Mouse (Mus musculus): Measurements from ENCODE around the gene Txndc11. TPM values are rescaled to one million over a fixed set of nuclear protein-coding genes. Genes with fewer than 3 reads are reported as not detected.

The Txndc11 gene
- polyA plus RNA-seq, 1 experiment from 2014 or later: 15.5 TPM

DNA sequence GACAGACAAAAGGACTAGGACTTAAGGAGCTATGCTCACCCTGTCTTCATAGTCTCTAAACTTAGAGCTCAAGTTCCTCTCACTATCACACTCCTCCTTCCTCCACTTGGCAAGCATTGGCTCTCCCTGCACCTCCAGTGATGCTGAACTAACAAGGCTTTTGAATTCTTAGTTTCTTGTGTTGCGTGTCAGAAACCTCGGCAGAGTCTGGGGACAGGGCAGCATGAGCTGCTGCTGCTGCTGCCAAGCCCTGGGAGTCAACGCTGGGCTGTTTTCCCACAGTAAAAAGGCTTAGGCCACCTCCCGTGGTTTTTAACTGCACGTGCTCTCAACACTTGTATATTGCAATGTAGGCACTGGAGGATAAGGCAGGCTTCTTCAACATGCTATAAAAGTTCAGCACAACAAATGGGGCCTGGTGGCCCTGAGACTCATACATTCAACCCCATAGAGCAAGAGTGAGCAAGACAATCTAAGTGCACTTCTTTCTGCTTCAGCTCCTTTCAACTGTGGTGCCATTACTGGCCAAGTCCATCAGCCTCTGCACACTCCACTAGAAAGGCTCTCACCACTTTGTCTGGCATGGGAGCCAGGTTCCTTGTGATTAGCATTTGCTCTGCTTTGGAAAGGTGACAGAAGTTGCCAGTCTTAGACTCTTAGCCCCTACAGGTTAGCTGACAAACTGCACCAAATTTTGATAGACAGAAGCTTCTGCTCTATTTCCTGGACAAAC is 47.4 kb downstream of the Txndc11 start:
- Histone ChIP-seq H3K27ac (no peak overlapping the region), H3K79me2 (ENCODE audit: inconsistent target) (no peaks in the 10 kb centered on the region; the same call in 1 of the 2 replicates), H3K4me3 (ENCODE audit: inconsistent target) (no peak overlapping the region), H3K36me3 (ENCODE audit: inconsistent target) (peaks cover 54% of the 10 kb centered on the region; the same call in 1 of the 2 replicates)
- 93% methylated on average over 5 of the region's 5 CpGs for WGBS (ENCODE audit: missing documents)

DNA sequence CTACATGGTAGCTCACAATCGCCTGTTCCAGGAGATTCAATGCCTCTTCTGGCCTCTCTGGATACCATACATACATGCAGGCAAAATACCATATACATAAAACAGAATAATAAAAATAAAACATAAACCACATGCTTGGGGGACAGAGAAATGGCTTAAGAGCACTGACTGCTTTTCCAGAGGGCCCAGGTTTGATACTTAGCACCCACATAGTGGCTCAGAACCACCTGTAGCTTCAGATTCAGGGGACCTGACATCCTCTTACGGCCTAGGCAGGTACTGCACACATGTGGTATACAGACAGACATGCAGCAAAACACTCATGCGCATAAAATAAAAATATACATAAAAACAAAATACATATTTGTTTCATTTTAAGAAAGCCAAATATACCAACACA is 48.2 kb downstream of the Txndc11 start:
- H3K79me2 ChIP-seq (ENCODE audit: inconsistent target): no peaks in the 10 kb centered on the region
- peaks cover 54% of the 10 kb centered on the region; the same call in 1 of the 2 replicates for H3K36me3 ChIP-seq (ENCODE audit: inconsistent target)
- H3K27ac ChIP-seq: no peak overlapping the region
- WGBS (ENCODE audit: missing documents): 100% methylated on average over 3 of the region's 3 CpGs
- no peak overlapping the region for H3K4me3 ChIP-seq (ENCODE audit: inconsistent target)

- WGBS (ENCODE audit: missing documents): 93% methylated on average over 8 of the region's 8 CpGs
- peaks cover 45% of the 10 kb centered on the region; the same call in 1 of the 2 replicates for H3K36me3 ChIP-seq (ENCODE audit: inconsistent target)
Measured at GRCm38 (mm10) chr16:11084181-11084580, 50.3 kb downstream of the Txndc11 start.

GRCm38 (mm10) chr16:11078216-11078869 is 56.1 kb downstream of the Txndc11 start:
- Histone ChIP-seq H3K79me2 (ENCODE audit: inconsistent target) (no peaks in the 10 kb centered on the region), H3K4me3 (ENCODE audit: inconsistent target) (no peak overlapping the region), H3K27ac (no peak overlapping the region), H3K36me3 (ENCODE audit: inconsistent target) (peaks cover 60% of the 10 kb centered on the region)
- 71% methylated on average over 3 of the region's 3 CpGs for WGBS (ENCODE audit: missing documents)

More at GRCm38 (mm10) chr16:11084181-11084580, 50.3 kb downstream of the Txndc11 start:
- H3K4me3 ChIP-seq (ENCODE audit: inconsistent target): no peak overlapping the region
- no peak overlapping the region for H3K27ac ChIP-seq
- H3K79me2 ChIP-seq (ENCODE audit: inconsistent target): no peaks in the 10 kb centered on the region

DNA sequence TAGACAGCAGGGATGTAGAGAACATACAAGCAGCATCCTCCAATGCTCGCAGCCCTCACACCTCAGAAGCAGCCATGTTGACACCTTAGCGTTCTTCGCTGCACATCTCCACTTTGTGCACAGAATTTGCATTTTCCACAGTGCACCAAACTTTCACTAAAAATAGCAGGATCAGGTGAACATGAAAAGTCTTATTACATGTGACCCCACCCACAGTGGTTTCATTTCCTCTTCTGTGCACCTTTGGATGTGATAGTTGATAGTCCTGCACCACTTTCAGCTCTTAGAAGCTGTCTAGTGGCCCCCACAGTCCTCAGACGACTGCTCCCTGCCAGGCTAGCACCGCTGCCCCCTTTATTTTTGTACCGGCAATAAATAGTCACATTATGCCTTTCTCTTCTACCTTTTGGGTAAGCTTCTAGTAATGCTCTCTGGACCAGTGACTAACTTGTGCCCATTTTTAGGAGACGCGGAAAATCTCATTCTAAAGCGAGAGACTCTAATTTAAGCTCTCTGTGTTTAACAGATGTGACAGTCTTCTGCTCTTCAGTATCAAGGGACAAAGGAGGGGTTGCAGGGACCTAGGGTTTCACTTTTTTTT is 56.7 kb downstream of the Txndc11 start:
- H3K36me3 ChIP-seq (ENCODE audit: inconsistent target): peaks cover 56% of the 10 kb centered on the region
- no peaks in the 10 kb centered on the region for H3K79me2 ChIP-seq (ENCODE audit: inconsistent target)
- 87% methylated on average over 9 of the region's 9 CpGs for WGBS (ENCODE audit: missing documents)
- no peak overlapping the region for H3K4me3 ChIP-seq (ENCODE audit: inconsistent target)
- H3K27ac ChIP-seq: no peak overlapping the region

DNA sequence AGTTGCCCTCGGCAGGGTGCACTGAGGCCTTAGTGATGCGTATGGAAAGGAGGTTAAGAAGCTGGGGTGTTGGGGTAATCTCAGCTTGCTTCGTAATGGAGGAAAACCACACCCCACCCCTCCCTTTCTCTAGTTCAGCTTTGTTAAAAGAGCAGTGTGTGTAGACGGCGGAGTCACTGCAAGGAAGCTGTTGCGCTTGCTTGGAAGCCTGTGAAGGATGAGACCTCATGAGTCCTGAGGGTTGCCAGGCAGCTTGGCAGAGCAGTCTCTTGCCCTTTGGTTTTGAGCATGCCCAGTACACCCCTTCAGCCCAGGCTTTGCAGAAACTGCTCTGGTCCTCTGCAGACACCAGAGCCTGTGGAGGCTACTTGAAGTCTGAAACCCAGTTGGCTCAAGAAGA is 61.4 kb downstream of the Txndc11 start:
- Histone ChIP-seq H3K4me3 (ENCODE audit: inconsistent target) (no peak overlapping the region), H3K79me2 (ENCODE audit: inconsistent target) (no peaks in the 10 kb centered on the region), H3K27ac (no peak overlapping the region), H3K36me3 (ENCODE audit: inconsistent target) (peaks cover 39% of the 10 kb centered on the region)
- 71% methylated on average over 6 of the region's 6 CpGs for WGBS (ENCODE audit: missing documents)

DNA sequence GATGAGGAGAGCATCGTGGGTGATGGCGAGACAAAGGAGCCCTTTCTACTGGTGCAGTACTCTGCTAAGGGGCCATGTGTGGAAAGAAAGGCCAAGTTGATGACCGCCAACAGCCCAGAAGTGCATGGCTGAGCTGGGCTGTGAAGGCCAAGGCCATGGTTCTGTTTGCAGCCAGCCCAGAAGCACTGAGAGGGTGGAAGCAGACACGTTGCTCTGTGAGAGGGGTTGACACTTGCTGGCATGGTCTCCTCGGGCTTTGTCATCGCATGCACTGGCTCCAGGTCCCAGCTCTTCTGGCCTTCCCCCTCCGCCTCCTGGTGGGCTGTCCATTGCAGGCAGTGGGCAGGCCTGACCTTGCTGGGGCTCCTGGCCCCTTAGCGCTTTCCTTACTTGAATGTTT is 62.0 kb downstream of the Txndc11 start:
- H3K27ac ChIP-seq: no peak overlapping the region
- WGBS (ENCODE audit: missing documents): 100% methylated on average over 8 of the region's 8 CpGs
- no peak overlapping the region for H3K4me3 ChIP-seq (ENCODE audit: inconsistent target)
- H3K79me2 ChIP-seq (ENCODE audit: inconsistent target): no peaks in the 10 kb centered on the region
- peaks cover 33% of the 10 kb centered on the region for H3K36me3 ChIP-seq (ENCODE audit: inconsistent target)

GRCm38 (mm10) chr16:11071887-11072286 is 62.6 kb downstream of the Txndc11 start:
- Histone ChIP-seq H3K4me3 (ENCODE audit: inconsistent target) (no peak overlapping the region), H3K36me3 (ENCODE audit: inconsistent target) (peaks cover 28% of the 10 kb centered on the region), H3K27ac (no peak overlapping the region), H3K79me2 (ENCODE audit: inconsistent target) (no peaks in the 10 kb centered on the region)
- 81% methylated on average over 4 of the region's 4 CpGs for WGBS (ENCODE audit: missing documents)

DNA sequence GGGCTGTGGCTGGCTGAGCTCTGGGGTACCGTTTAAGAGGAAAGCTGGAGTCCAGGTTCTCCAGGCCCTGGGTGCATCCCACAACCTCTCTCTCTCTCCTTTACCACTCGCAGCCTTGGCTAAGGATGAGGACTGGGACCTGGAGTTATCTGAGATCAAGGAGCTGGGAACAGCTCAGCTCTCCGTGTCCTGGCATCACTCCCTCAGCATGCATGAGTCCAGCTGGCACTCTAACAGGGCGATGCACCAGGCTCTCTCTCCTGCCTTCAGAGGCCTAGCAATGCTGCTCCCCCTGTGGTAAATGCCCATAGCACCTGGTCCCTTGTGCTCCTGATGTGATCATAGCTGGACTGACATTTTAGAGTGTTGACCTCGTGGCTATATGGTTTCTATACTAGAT is 63.3 kb downstream of the Txndc11 start:
- Histone ChIP-seq H3K79me2 (ENCODE audit: inconsistent target) (no peaks in the 10 kb centered on the region), H3K36me3 (ENCODE audit: inconsistent target) (peaks cover 23% of the 10 kb centered on the region), H3K27ac (no peak overlapping the region), H3K4me3 (ENCODE audit: inconsistent target) (no peak overlapping the region)
- 91% methylated on average over 4 of the region's 5 CpGs for WGBS (ENCODE audit: missing documents)

DNA sequence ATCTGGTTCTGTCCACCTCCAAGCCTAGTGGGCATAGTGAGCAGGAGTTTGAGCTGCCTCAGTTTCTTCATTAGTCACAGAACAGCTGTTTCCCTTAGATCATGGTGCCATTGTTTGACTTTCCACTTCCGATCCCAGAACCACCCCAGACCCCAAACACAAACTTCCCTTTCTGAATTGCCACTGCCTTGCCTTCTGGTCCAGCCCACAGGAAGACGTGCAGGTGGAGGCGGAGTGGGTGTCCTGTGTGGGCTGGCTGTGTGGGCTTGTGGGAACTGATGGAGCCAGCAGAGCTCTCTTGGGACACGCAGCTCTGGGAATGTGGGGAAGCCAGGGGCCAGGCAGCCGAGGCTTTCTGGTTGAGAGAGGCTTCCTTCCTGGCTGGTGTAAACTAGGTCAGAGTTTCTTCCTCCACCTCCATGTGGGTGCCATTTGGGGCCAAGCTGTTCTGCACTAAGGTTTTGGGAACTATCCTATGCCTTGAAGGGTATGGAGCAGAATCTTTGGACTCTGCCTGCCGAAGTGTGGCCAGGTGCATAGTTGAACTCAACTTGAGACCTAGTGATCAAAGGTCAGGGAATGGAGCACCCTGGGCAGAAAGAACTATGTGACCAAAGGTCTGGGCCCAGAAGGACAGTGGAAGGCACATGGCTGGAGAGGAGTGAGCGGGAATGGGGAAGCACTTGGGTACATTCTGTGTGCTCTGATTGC is 64.6 kb downstream of the Txndc11 start:
- Histone ChIP-seq H3K79me2 (ENCODE audit: inconsistent target) (no peaks in the 10 kb centered on the region), H3K4me3 (ENCODE audit: inconsistent target) (no peak overlapping the region), H3K36me3 (ENCODE audit: inconsistent target) (peaks cover 12% of the 10 kb centered on the region; the same call in 1 of the 2 replicates), H3K27ac (no peak overlapping the region)
- WGBS (ENCODE audit: missing documents): 36% methylated on average over 7 of the region's 7 CpGs

DNA sequence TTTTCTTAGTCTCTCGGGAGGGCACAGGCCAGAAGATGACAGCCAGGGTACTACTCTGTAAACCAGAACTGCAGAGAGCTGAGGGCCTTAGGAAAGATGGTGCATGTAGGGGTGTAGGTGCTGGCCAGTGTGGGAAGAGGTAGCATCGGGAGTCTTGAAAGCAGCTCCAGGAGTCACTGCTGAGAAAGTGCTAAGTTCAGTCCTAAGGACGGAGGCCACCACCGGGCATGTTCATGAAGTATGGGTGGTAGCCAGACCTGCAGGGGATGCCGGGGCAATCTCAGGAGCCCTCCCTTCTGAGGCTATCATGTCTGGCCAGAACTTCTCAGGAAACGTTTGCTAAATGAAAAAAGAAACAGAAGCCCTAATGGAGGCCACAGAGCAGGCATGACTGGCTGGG is 65.2 kb downstream of the Txndc11 start:
- Histone ChIP-seq H3K27ac (no peak overlapping the region), H3K4me3 (ENCODE audit: inconsistent target) (no peak overlapping the region), H3K79me2 (ENCODE audit: inconsistent target) (no peaks in the 10 kb centered on the region), H3K36me3 (ENCODE audit: inconsistent target) (peaks cover 6% of the 10 kb centered on the region; the same call in 1 of the 2 replicates)
- WGBS (ENCODE audit: missing documents): 45% methylated on average over 6 of the region's 6 CpGs

DNA sequence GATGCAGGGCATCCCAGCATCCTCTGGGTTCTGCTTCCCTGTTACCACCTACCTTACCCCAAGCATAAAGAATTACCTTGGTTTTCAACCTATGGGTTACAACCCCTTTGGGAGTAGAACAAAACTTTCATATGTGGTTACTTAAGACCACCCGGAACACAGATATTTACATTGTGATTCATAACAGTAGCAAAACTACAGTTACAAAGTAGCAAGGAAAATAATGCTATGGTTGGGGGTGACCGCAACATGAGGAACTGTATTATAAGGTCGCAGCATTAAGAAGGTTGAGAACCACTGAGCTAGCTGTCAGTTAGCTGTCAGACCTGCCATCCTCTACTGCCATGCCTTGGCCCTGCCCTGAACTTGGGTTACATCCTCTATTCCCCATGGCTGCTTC is 65.8 kb downstream of the Txndc11 start:
- Histone ChIP-seq H3K4me3 (ENCODE audit: inconsistent target) (no peak overlapping the region), H3K79me2 (ENCODE audit: inconsistent target) (no peaks in the 10 kb centered on the region), H3K27ac (no peak overlapping the region), H3K36me3 (ENCODE audit: inconsistent target) (no peaks in the 10 kb centered on the region)
- WGBS (ENCODE audit: missing documents): 95% methylated on average over 3 of the region's 3 CpGs

DNA sequence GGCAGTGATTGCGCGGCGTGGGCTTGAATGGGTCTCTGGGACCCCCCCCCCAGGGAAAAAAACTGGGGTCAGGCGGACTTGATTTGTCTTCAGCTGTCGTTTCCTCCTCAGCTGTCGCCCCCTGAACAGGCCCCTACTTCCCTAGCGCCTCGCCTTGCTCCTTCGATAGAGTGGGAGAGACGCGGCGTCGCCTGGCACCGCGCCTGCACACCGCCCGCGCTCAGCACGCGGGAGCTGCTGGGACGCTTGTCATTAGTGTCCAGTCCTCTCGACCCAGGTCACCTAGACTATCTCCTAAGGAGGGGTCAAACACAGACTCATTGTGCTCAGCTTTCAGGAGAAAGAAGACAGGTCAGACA is 67.6 kb downstream of the Txndc11 start:
- H3K4me3 ChIP-seq (ENCODE audit: inconsistent target): peak overlapping the region; percentile 17; the same call in 1 of the 2 replicates
- no peaks in the 10 kb centered on the region for H3K79me2 ChIP-seq (ENCODE audit: inconsistent target)
- 3% methylated on average over 19 of the region's 22 CpGs for WGBS (ENCODE audit: missing documents)
- no peak overlapping the region for H3K27ac ChIP-seq
- H3K36me3 ChIP-seq (ENCODE audit: inconsistent target): no peaks in the 10 kb centered on the region

DNA sequence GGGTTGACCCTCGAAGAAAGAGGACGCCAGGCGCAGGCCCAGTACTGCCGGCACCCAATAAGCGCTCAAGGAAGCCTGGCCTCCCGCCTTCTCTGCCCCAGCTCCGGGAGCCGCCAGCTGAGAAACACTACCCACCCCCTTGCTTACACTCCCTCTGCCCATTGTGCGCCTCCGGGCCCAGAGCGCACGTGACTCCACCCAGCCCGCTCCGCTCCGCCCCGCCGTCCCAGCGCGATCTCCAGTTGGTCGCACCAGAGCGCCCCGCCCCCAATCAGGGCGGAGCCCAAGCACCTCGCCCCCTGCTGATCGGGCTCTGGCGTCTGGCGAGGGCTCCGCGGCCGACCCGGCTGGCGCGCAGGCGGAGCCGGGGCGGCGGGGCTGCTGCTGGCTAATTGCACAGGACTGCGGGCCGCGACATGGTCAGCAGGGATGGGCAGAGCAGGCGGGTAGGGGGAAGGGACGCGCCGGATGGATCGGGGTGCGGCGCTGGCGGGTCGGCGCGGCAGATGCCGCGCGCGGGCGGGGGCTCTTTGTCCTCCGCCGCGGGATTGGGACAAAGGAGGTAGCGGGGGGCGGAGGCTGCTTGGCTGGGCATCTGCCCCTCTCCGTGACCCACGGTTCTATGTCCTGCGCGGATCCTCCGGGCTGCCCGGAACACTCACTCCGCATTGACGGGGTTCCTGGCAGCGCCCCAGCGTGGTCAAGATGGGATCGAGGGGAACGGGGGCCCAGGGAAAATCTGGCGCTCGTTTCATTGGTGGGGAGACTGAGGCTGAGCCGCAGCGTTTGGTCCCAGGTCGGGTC is 68.2 kb downstream of the Txndc11 start, which contains the start of gene Litaf:
Gene Litaf (minus strand): TSS at position 129 of the 804 bp plus-strand sequence.
- WGBS (ENCODE audit: missing documents): under 1% methylated on average over 78 of the region's 78 CpGs
- no peaks in the 10 kb centered on the region for H3K79me2 ChIP-seq (ENCODE audit: inconsistent target)
- no peak within 1 kb of the TSS for H3K27ac ChIP-seq
- H3K36me3 ChIP-seq (ENCODE audit: inconsistent target): no peaks in the 10 kb centered on the region
- H3K4me3 ChIP-seq (ENCODE audit: inconsistent target): peak within 1 kb of the TSS; percentile 17; the same call in 1 of the 2 replicates

All from macrophage (primary cell).